Mouse (Mus musculus): ENCODE data around the gene Akr1c19.
A peak's percentile ranks its signal among the peaks of the same experiment; 100 is the strongest.
"Not testable (repeated sequence)": the region's sequence is repeated elsewhere in the genome, so short reads cannot be mapped to it uniquely, and the experiment has no call there.

Akr1c19 gene

GRCm38 (mm10) chr13:4228441-4228840, at the start of gene Akr1c19:
Gene Akr1c19, plus strand, starts transcription at chr13:4228700.
- no peak for DNase-seq (ENCODE audit: low spot score in 2 of 2)

GRCm38 (mm10) chr13:4181321-4181720, 47.2 kb upstream of the Akr1c19 start:
- not testable (repeated sequence) for DNase-seq (ENCODE audit: low spot score in 2 of 2)

- DNase-seq (ENCODE audit: low spot score in 2 of 2), result no peak
These were observed 45.4 kb upstream of the Akr1c19 start for GRCm38 (mm10) chr13:4183116-4183515.

- DNase-seq (ENCODE audit: low spot score in 2 of 2), result not testable (repeated sequence)
These were observed 41.7 kb upstream of the Akr1c19 start for GRCm38 (mm10) chr13:4186641-4187411.

GRCm38 (mm10) chr13:4188174-4188573, 40.3 kb upstream of the Akr1c19 start:
- DNase-seq (ENCODE audit: low spot score in 2 of 2), result no peak

- peak in 1 of 2 experiments; percentile 5 for DNase-seq (ENCODE audit: low spot score in 2 of 2)
These were observed 37.6 kb upstream of the Akr1c19 start, which contains the start of gene Akr1c13 for GRCm38 (mm10) chr13:4190904-4191303. Gene Akr1c13, plus strand, starts transcription at chr13:4191150.

- DNase-seq (ENCODE audit: low spot score in 2 of 2), result no peak
These were observed 36.0 kb upstream of the Akr1c19 start for GRCm38 (mm10) chr13:4192511-4192910.

GRCm38 (mm10) chr13:4206147-4206903, 22.2 kb upstream of the Akr1c19 start:
- no peak for DNase-seq (ENCODE audit: low spot score in 2 of 2)

GRCm38 (mm10) chr13:4211560-4212299, 16.8 kb upstream of the Akr1c19 start:
- no peak for DNase-seq (ENCODE audit: low spot score in 2 of 2)

GRCm38 (mm10) chr13:4212309-4212708, 16.2 kb upstream of the Akr1c19 start:
- DNase-seq (ENCODE audit: low spot score in 2 of 2), result no peak

- not testable (repeated sequence) for DNase-seq (ENCODE audit: low spot score in 2 of 2)
These were observed 13.0 kb upstream of the Akr1c19 start for GRCm38 (mm10) chr13:4215496-4215895.

GRCm38 (mm10) chr13:4230841-4231623, 2.5 kb downstream of the Akr1c19 start:
- DNase-seq (ENCODE audit: low spot score in 2 of 2), result no peak

GRCm38 (mm10) chr13:4233135-4233534, 4.6 kb downstream of the Akr1c19 start:
- no peak for DNase-seq (ENCODE audit: low spot score in 2 of 2)

GRCm38 (mm10) chr13:4233536-4234172, 5.2 kb downstream of the Akr1c19 start:
- DNase-seq (ENCODE audit: low spot score in 2 of 2), result no peak

- no peak for DNase-seq (ENCODE audit: low spot score in 2 of 2)
These were observed 16.5 kb downstream of the Akr1c19 start for GRCm38 (mm10) chr13:4244861-4245559.

GRCm38 (mm10) chr13:4249347-4249746, 20.8 kb downstream of the Akr1c19 start:
- no peak for DNase-seq (ENCODE audit: low spot score in 2 of 2)

GRCm38 (mm10) chr13:4256894-4257293, 28.4 kb downstream of the Akr1c19 start:
- DNase-seq (ENCODE audit: low spot score in 2 of 2), result not testable (repeated sequence)

GRCm38 (mm10) chr13:4257349-4257748, 28.8 kb downstream of the Akr1c19 start:
- DNase-seq (ENCODE audit: low spot score in 2 of 2), result no peak

GRCm38 (mm10) chr13:4264612-4265011, 36.1 kb downstream of the Akr1c19 start:
- no peak for DNase-seq (ENCODE audit: low spot score in 2 of 2)

GRCm38 (mm10) chr13:4265047-4265446, 36.5 kb downstream of the Akr1c19 start:
- no peak for DNase-seq (ENCODE audit: low spot score in 2 of 2)

Data from thymus, postnatal 10 days (tissue).